Comparison of ENCODE assay signal across 23 mouse cellular contexts in genomic region chr6:124202116-124202515, GRCm38 (mm10). TPM values are rescaled to one million over a fixed set of nuclear protein-coding genes. Genes with fewer than 3 reads are reported as not detected.
DNase-seq lines count a peak whose midpoint lies in the region; ATAC-seq lines count a peak whose summit lies in the region.
"Had no signal": no experiment of that assay in that cellular context is flagged by ENCODE, and none has a peak within 500 bp of the region (broad histone marks: within the 10 kb centered on the region; RNA-seq: fewer than 3 reads in every experiment).

No protein-coding gene starts in this region.

- ATAC-seq in hematopoietic stem cell, adult 5-6 weeks (replicated peaks in 1 of 2; ENCODE audit: insufficient read depth in 1 of 2, low FRiP score in 2 of 2, low TSS enrichment in 1 of 2, low read depth in 1 of 2, poor library complexity in 2 of 2, severe bottlenecking in 2 of 2): peak; percentile 99 to 100
- ATAC-seq: midbrain, embryonic 16.5 days had no signal

- intact Hi-C loops in heart, postnatal 10 days (cut with DNase I): no loop called here

- DNase-seq in heart, adult 8-10 months (ENCODE audit: low spot score): peak; percentile 6
- DNase-seq in heart, postnatal 10 days: no peak
- peak; percentile 63 to 69 for DNase-seq in B cell, adult 2 months
- DNase-seq in spleen, adult 12 weeks (ENCODE audit: low spot score): peak; percentile 6
- DNase-seq in layer of hippocampus, adult 8-10 months (ENCODE audit: low spot score in 2 of 2): no peak
- no peak for DNase-seq in adrenal gland, adult 2 months
- no peak for DNase-seq in thymus, postnatal 10 days (ENCODE audit: low spot score in 2 of 2)
- DNase-seq: adrenal gland, postnatal 14 days; gastrocnemius, postnatal 25 days; kidney, adult 18-20 months; kidney, postnatal 36 days; right cerebral cortex, postnatal 4 days; thymus, postnatal 36 days had no signal

RNA-seq across cellular contexts. Expression of gene Vmn2r27, which starts 29.5 kb away (rescaled TPM):
- not detected for total RNA-seq in heart, adult 8-10 months (2022)
- total RNA-seq in heart, postnatal 10 days (2021): not detected
- total RNA-seq in hematopoietic stem cell, adult 5-6 weeks (2017): not detected in 2 replicates
- total RNA-seq in layer of hippocampus, adult 8-10 months (2022): not detected
- not detected for total RNA-seq in adrenal gland, adult 2 months (2021)
- not detected in 2 replicates for polyA plus RNA-seq in adrenal gland, adult 2 months (2012; rRNA removed)
- total RNA-seq: adrenal gland, postnatal 14 days; gastrocnemius, postnatal 25 days; layer of hippocampus, postnatal 25 days had no signal
- polyA plus RNA-seq: C2C12; embryonic facial prominence, embryonic 13.5 days; heart, embryonic 15.5 days; hindbrain, embryonic 15.5 days; limb, embryonic 10.5 days; liver, embryonic 14.5 days; midbrain, embryonic 16.5 days; neural tube, embryonic 12.5 days had no signal

Comparison
In these comparisons a context has a peak if more than half of its experiments do, and no peak if none do; other contexts are left out.
1. DNase-seq: peak in heart, adult 8-10 months (single experiment), B cell, adult 2 months (2 of 2) and spleen, adult 12 weeks (single experiment); none in heart, postnatal 10 days (0 of 2), layer of hippocampus, adult 8-10 months (0 of 2), adrenal gland, adult 2 months (single experiment) and thymus, postnatal 10 days (0 of 2).